Mouse (Mus musculus): ENCODE measurements around the gene Itga6. TPM values are rescaled to one million over a fixed set of nuclear protein-coding genes. Genes with fewer than 3 reads are reported as not detected.
A peak's percentile ranks its signal among the peaks of the same experiment; 100 is the strongest.

Itga6 gene
- polyA plus RNA-seq, 1 experiment from 2014 or later: 82.4 TPM

- Histone ChIP-seq H3K36me3 (ENCODE audit: insufficient read depth, low read length) (no peaks in the 10 kb centered on the region), H3K4me3 (replicated peaks; ENCODE audit: low read depth, low read length) (no peak overlapping the region), H3K9ac (ENCODE audit: low read depth, low read length) (no peak overlapping the region), H3K27ac (no peak overlapping the region), H3K9me3 (replicated peaks; ENCODE audit: low read length) (no peaks in the 10 kb centered on the region), H3K4me2 (ENCODE audit: low read length) (no peak overlapping the region), H3K4me1 (replicated peaks; ENCODE audit: insufficient read depth, low read length) (no peaks in the 10 kb centered on the region), H3K27me3 (ENCODE audit: insufficient read depth, low read length) (no peaks in the 10 kb centered on the region)
- WGBS: 51% methylated on average over 5 of the region's 5 CpGs
- ATAC-seq (replicated peaks; ENCODE audit: low FRiP score, low read depth) (no peak), DNase-seq (ENCODE audit: low spot score) (no peak)
- TF ChIP-seq CTCF (IDR thresholded peaks at IDR 0.05; ENCODE audit: low read depth): no peak
Observed at GRCm38 (mm10) chr2:71728796-71729195, 16.6 kb upstream of the Itga6 start.

GRCm38 (mm10) chr2:71730623-71731612, 14.5 kb upstream of the Itga6 start:
- no peak overlapping the region for H3K4me3 ChIP-seq (replicated peaks; ENCODE audit: low read depth, low read length)
- peak; percentile 61 for DNase-seq (ENCODE audit: low spot score)
- H3K36me3 ChIP-seq (ENCODE audit: insufficient read depth, low read length): no peaks in the 10 kb centered on the region
- H3K9me3 ChIP-seq (replicated peaks; ENCODE audit: low read length): no peaks in the 10 kb centered on the region
- no peak overlapping the region for H3K4me2 ChIP-seq (ENCODE audit: low read length)
- 0 out of 2 replicates have a peak, but pooled peaks have one; percentile 36 for ATAC-seq (replicated peaks; ENCODE audit: low FRiP score, low read depth)
- H3K27ac ChIP-seq: no peak overlapping the region
- H3K27me3 ChIP-seq (ENCODE audit: insufficient read depth, low read length): no peaks in the 10 kb centered on the region
- no peak for TF ChIP-seq CTCF (IDR thresholded peaks at IDR 0.05; ENCODE audit: low read depth)
- H3K9ac ChIP-seq (ENCODE audit: low read depth, low read length): no peak overlapping the region
- WGBS: 37% methylated on average over 20 of the region's 20 CpGs
- peaks cover 6% of the 10 kb centered on the region; the same call in 1 of the 2 replicates for H3K4me1 ChIP-seq (replicated peaks; ENCODE audit: insufficient read depth, low read length)

GRCm38 (mm10) chr2:71734792-71735392, 10.5 kb upstream of the Itga6 start:
- Histone ChIP-seq H3K9me3 (replicated peaks; ENCODE audit: low read length) (no peaks in the 10 kb centered on the region), H3K4me3 (replicated peaks; ENCODE audit: low read depth, low read length) (no peak overlapping the region), H3K4me2 (ENCODE audit: low read length) (no peak overlapping the region), H3K9ac (ENCODE audit: low read depth, low read length) (no peak overlapping the region), H3K36me3 (ENCODE audit: insufficient read depth, low read length) (no peaks in the 10 kb centered on the region), H3K27ac (no peak overlapping the region), H3K4me1 (replicated peaks; ENCODE audit: insufficient read depth, low read length) (peaks cover 13% of the 10 kb centered on the region; the same call in 1 of the 2 replicates), H3K27me3 (ENCODE audit: insufficient read depth, low read length) (no peaks in the 10 kb centered on the region)
- WGBS: 15% methylated on average over 9 of the region's 9 CpGs
- no peak for TF ChIP-seq CTCF (IDR thresholded peaks at IDR 0.05; ENCODE audit: low read depth)
- ATAC-seq (replicated peaks; ENCODE audit: low FRiP score, low read depth) (no peak), DNase-seq (ENCODE audit: low spot score) (peak; percentile 51)

DNA sequence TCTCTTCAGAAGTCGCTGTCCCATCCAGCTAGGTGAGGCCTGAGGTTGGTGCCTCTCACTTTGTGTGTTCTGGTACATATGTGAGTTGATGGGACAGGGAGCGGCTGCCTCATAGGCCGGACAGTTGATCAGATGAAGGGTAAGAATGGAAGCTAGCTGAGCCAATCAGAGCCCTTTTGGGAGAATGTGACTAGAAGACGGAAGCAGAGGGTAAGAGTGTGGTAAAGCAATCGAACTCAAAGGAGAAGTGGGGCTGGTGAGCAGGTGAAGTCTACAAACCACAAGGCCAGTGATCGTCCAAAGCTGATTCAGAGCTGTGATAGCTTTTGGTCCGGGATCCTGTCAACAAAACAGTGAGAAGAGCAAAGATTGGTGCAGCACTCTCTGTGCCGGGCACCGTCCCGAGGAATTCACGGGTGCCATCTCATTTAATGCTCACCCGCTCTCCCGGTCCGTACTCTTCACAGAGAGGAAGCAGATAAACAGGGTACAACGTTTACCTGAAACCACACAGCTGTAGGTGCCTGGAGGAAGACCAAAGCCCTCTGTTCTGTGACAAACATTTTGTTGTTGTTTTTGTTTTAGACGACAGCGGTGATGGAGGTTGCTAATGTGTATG, 9.8 kb upstream of the Itga6 start:
- Histone ChIP-seq H3K36me3 (ENCODE audit: insufficient read depth, low read length) (no peaks in the 10 kb centered on the region), H3K27me3 (ENCODE audit: insufficient read depth, low read length) (no peaks in the 10 kb centered on the region), H3K27ac (no peak overlapping the region), H3K4me3 (replicated peaks; ENCODE audit: low read depth, low read length) (no peak overlapping the region), H3K9me3 (replicated peaks; ENCODE audit: low read length) (no peaks in the 10 kb centered on the region), H3K9ac (ENCODE audit: low read depth, low read length) (no peak overlapping the region), H3K4me1 (replicated peaks; ENCODE audit: insufficient read depth, low read length) (peaks cover 13% of the 10 kb centered on the region; the same call in 1 of the 2 replicates), H3K4me2 (ENCODE audit: low read length) (no peak overlapping the region)
- 92% methylated on average over 17 of the region's 17 CpGs for WGBS
- ATAC-seq (replicated peaks; ENCODE audit: low FRiP score, low read depth): no peak
- TF ChIP-seq CTCF (IDR thresholded peaks at IDR 0.05; ENCODE audit: low read depth): no peak
- no peak for DNase-seq (ENCODE audit: low spot score)

GRCm38 (mm10) chr2:71736213-71736612, 9.2 kb upstream of the Itga6 start:
- Histone ChIP-seq H3K4me1 (replicated peaks; ENCODE audit: insufficient read depth, low read length) (peaks cover 13% of the 10 kb centered on the region; the same call in 1 of the 2 replicates), H3K4me2 (ENCODE audit: low read length) (no peak overlapping the region), H3K9ac (ENCODE audit: low read depth, low read length) (no peak overlapping the region), H3K4me3 (replicated peaks; ENCODE audit: low read depth, low read length) (no peak overlapping the region), H3K27ac (no peak overlapping the region), H3K36me3 (ENCODE audit: insufficient read depth, low read length) (no peaks in the 10 kb centered on the region), H3K9me3 (replicated peaks; ENCODE audit: low read length) (no peaks in the 10 kb centered on the region), H3K27me3 (ENCODE audit: insufficient read depth, low read length) (no peaks in the 10 kb centered on the region)
- DNase-seq (ENCODE audit: low spot score): no peak
- no peak for ATAC-seq (replicated peaks; ENCODE audit: low FRiP score, low read depth)
- 98% methylated on average over 2 of the region's 2 CpGs for WGBS
- peak; percentile 43; the same call in 1 of the 2 replicates for TF ChIP-seq CTCF (IDR thresholded peaks at IDR 0.05; ENCODE audit: low read depth)
